Mouse (Mus musculus) testis, postnatal 10 days (tissue): ENCODE results near the gene Vmn2r39.
"Not testable (repeated sequence)": the region's sequence is repeated elsewhere in the genome, so short reads cannot be mapped to it uniquely, and the experiment has no call there.

Experiments used
- DNase-seq: peaks from one replicate; pipeline ENCODE4 v3.0.0; 2021; ENCODE audit warnings: low spot score

Gene Vmn2r39

GRCm38 (mm10) chr7:9030698-9031097 lies at the start of gene Vmn2r39:
Vmn2r39 (minus strand) TSS chr7:9030798.
- not testable (repeated sequence) for DNase-seq

- DNase-seq, result not testable (repeated sequence)
Measured at GRCm38 (mm10) chr7:9065353-9065752, 34.8 kb upstream of the Vmn2r39 start.
